Comparison of ENCODE assay signal across 11 mouse cellular contexts in genomic region chr3:38853650-38854049, GRCm38 (mm10). TPM values are rescaled to one million over a fixed set of nuclear protein-coding genes. Genes with fewer than 3 reads are reported as not detected.
DNase-seq lines count a peak whose midpoint lies in the region; ATAC-seq and TF ChIP-seq lines count a peak whose summit lies in the region.
"Had no signal": no experiment of that assay in that cellular context is flagged by ENCODE, and none has a peak within 500 bp of the region (broad histone marks: within the 10 kb centered on the region; RNA-seq: fewer than 3 reads in every experiment).

No protein-coding gene starts in this region.

- 14% methylated on average over 3 of the region's 3 CpGs for WGBS in forebrain, postnatal 0 days
- WGBS in forebrain, embryonic 11.5 days, result 16% methylated on average over 3 of the region's 3 CpGs
- 9% methylated on average over 3 of the region's 3 CpGs for WGBS in liver, postnatal 0 days (ENCODE audit: insufficient replicate concordance)
- 7% methylated on average over 3 of the region's 3 CpGs for WGBS in liver, embryonic 12.5 days (ENCODE audit: insufficient replicate concordance)

- no peak for DNase-seq in forebrain, postnatal 0 days
- no peak for DNase-seq in forebrain, embryonic 11.5 days (ENCODE audit: low spot score)
- no peak for DNase-seq in liver, postnatal 0 days
- DNase-seq in brain, adult 2 months (ENCODE audit: low read depth, low spot score), result peak; percentile 26
- DNase-seq in thymus, postnatal 0 days (ENCODE audit: low spot score), result peak; percentile 89
- no peak for DNase-seq in right cerebral cortex, adult 2 months (ENCODE audit: low spot score in 2 of 2)
- no peak for DNase-seq in left cerebral cortex, adult 9 months (ENCODE audit: low spot score in 2 of 2)

- H3K4me1 ChIP-seq in forebrain, postnatal 0 days (ENCODE audit: insufficient read depth), result no peaks in the 10 kb centered on the region
- no peaks in the 10 kb centered on the region for H3K4me1 ChIP-seq in forebrain, embryonic 11.5 days (replicated peaks; ENCODE audit: control insufficient read depth, insufficient read depth, low read length)
- no peaks in the 10 kb centered on the region for H3K4me1 ChIP-seq in liver, postnatal 0 days (ENCODE audit: insufficient read depth)
- no peaks in the 10 kb centered on the region for H3K4me1 ChIP-seq in liver, embryonic 12.5 days
- H3K4me1 ChIP-seq: heart, embryonic 15.5 days had no signal

- no peak overlapping the region for H3K4me3 ChIP-seq in forebrain, postnatal 0 days (ENCODE audit: low read depth, low read length)
- no peak overlapping the region for H3K4me3 ChIP-seq in forebrain, embryonic 11.5 days (ENCODE audit: low read depth, low read length)
- no peak overlapping the region for H3K4me3 ChIP-seq in liver, postnatal 0 days (ENCODE audit: low read depth, low read length)
- H3K4me3 ChIP-seq in liver, embryonic 12.5 days, result no peak overlapping the region
- H3K4me3 ChIP-seq: heart, embryonic 15.5 days; neural tube, embryonic 12.5 days had no signal

- H3K27ac ChIP-seq in forebrain, postnatal 0 days (ENCODE audit: low read depth, low read length), result no peak overlapping the region
- H3K27ac ChIP-seq in forebrain, embryonic 11.5 days (ENCODE audit: low read depth, low read length), result no peak overlapping the region
- H3K27ac ChIP-seq in liver, postnatal 0 days (ENCODE audit: low read depth), result no peak overlapping the region
- H3K27ac ChIP-seq in liver, embryonic 12.5 days, result no peak overlapping the region
- H3K27ac ChIP-seq: heart, embryonic 15.5 days; macrophage; neural tube, embryonic 12.5 days had no signal

- no peak for TF ChIP-seq EP300 in liver, postnatal 0 days (IDR thresholded peaks at IDR 0.05; ENCODE audit: low read depth)

- H3K36me3 ChIP-seq in forebrain, postnatal 0 days (ENCODE audit: insufficient read depth), result no peaks in the 10 kb centered on the region
- no peaks in the 10 kb centered on the region for H3K36me3 ChIP-seq in forebrain, embryonic 11.5 days (ENCODE audit: control insufficient read depth, insufficient read depth, low read length)
- no peaks in the 10 kb centered on the region for H3K36me3 ChIP-seq in liver, postnatal 0 days (replicated peaks; ENCODE audit: insufficient read depth, low read length)
- no peaks in the 10 kb centered on the region for H3K36me3 ChIP-seq in liver, embryonic 12.5 days
- H3K36me3 ChIP-seq: heart, embryonic 15.5 days; neural tube, embryonic 12.5 days had no signal

- H3K9me3 ChIP-seq in forebrain, postnatal 0 days (ENCODE audit: low read length), result no peaks in the 10 kb centered on the region
- no peaks in the 10 kb centered on the region for H3K9me3 ChIP-seq in forebrain, embryonic 11.5 days (ENCODE audit: control insufficient read depth, low read length)
- H3K9me3 ChIP-seq in liver, postnatal 0 days (ENCODE audit: low read length), result no peaks in the 10 kb centered on the region
- no peaks in the 10 kb centered on the region for H3K9me3 ChIP-seq in liver, embryonic 12.5 days (replicated peaks)
- H3K9me3 ChIP-seq: heart, embryonic 15.5 days; neural tube, embryonic 12.5 days had no signal

- peak; percentile 23; the same call in 1 of the 2 replicates for TF ChIP-seq CTCF in forebrain, postnatal 0 days (IDR thresholded peaks at IDR 0.05; ENCODE audit: low read depth)
- TF ChIP-seq CTCF in liver, postnatal 0 days (IDR thresholded peaks at IDR 0.05; ENCODE audit: low read depth), result peak; percentile 38; the same call in 1 of the 2 replicates

- no peak overlapping the region for H3K4me2 ChIP-seq in forebrain, postnatal 0 days (ENCODE audit: low read depth)
- H3K4me2 ChIP-seq in forebrain, embryonic 11.5 days (ENCODE audit: low read depth, low read length, severe bottlenecking), result no peak overlapping the region
- no peak overlapping the region for H3K4me2 ChIP-seq in liver, postnatal 0 days (ENCODE audit: low read depth, low read length)
- H3K4me2 ChIP-seq in liver, embryonic 12.5 days, result no peak overlapping the region
- H3K4me2 ChIP-seq: heart, embryonic 15.5 days; neural tube, embryonic 12.5 days had no signal

- no peak overlapping the region for H3K9ac ChIP-seq in forebrain, postnatal 0 days
- no peak overlapping the region for H3K9ac ChIP-seq in forebrain, embryonic 11.5 days (ENCODE audit: low read length)
- no peak overlapping the region for H3K9ac ChIP-seq in liver, postnatal 0 days (replicated peaks)
- no peak overlapping the region for H3K9ac ChIP-seq in liver, embryonic 12.5 days
- H3K9ac ChIP-seq: heart, embryonic 15.5 days; neural tube, embryonic 12.5 days had no signal

- H3K27me3 ChIP-seq in forebrain, postnatal 0 days (ENCODE audit: insufficient read depth, low read length), result no peaks in the 10 kb centered on the region
- H3K27me3 ChIP-seq in forebrain, embryonic 11.5 days (ENCODE audit: control insufficient read depth, insufficient read depth, low read length), result no peaks in the 10 kb centered on the region
- H3K27me3 ChIP-seq in liver, postnatal 0 days (ENCODE audit: insufficient read depth, low read length), result no peaks in the 10 kb centered on the region
- no peaks in the 10 kb centered on the region for H3K27me3 ChIP-seq in liver, embryonic 12.5 days (replicated peaks)
- H3K27me3 ChIP-seq: heart, embryonic 15.5 days; neural tube, embryonic 12.5 days had no signal

- no peak for ATAC-seq in forebrain, postnatal 0 days
- no peak for ATAC-seq in forebrain, embryonic 11.5 days (replicated peaks; ENCODE audit: low FRiP score)
- ATAC-seq in liver, postnatal 0 days, result no peak
- no peak for ATAC-seq in liver, embryonic 12.5 days

RNA-seq across cellular contexts. Expression of gene Fat4, which starts 33.1 kb away (rescaled TPM):
- 49.6 and 62.6 TPM in 2 replicates for total RNA-seq in forebrain, postnatal 0 days (2014; rRNA removed)
- 3.2 and 4.3 TPM in 2 replicates for polyA plus RNA-seq in forebrain, postnatal 0 days (2015; fragmentation: Nextera tagmentation; extraction: Ambion mirVana)
- polyA plus RNA-seq in forebrain, embryonic 11.5 days (2014; fragmentation: Nextera tagmentation; extraction: Ambion mirVana), result 14.0 and 15.2 TPM in 2 replicates
- 0.22 and 0.26 TPM in 2 replicates for polyA plus RNA-seq in liver, postnatal 0 days (2015; fragmentation: Nextera tagmentation; extraction: Ambion mirVana)
- polyA plus RNA-seq in liver, embryonic 12.5 days (2016; fragmentation: Nextera tagmentation; extraction: Ambion mirVana), result 1.1 and 1.2 TPM in 2 replicates
- polyA plus RNA-seq in thymus, postnatal 0 days (2015; fragmentation: Nextera tagmentation; extraction: Ambion mirVana), result 0.53 and 0.65 TPM in 2 replicates

Comparison
In these comparisons a context has a peak if more than half of its experiments do, and no peak if none do; other contexts are left out.
1. DNase-seq: peak in brain, adult 2 months (single experiment) and thymus, postnatal 0 days (single experiment); none in forebrain, postnatal 0 days (single experiment), forebrain, embryonic 11.5 days (single experiment), liver, postnatal 0 days (single experiment), right cerebral cortex, adult 2 months (0 of 2) and left cerebral cortex, adult 9 months (0 of 2).